Mouse (Mus musculus): ENCODE results near the gene Adam6a. TPM values are rescaled to one million over a fixed set of nuclear protein-coding genes. Genes with fewer than 3 reads are reported as not detected.
"Not testable (repeated sequence)": the region's sequence is repeated elsewhere in the genome, so short reads cannot be mapped to it uniquely, and the experiment has no call there.

Gene Adam6a
- not detected in 3 replicates for total RNA-seq (2017)

DNA sequence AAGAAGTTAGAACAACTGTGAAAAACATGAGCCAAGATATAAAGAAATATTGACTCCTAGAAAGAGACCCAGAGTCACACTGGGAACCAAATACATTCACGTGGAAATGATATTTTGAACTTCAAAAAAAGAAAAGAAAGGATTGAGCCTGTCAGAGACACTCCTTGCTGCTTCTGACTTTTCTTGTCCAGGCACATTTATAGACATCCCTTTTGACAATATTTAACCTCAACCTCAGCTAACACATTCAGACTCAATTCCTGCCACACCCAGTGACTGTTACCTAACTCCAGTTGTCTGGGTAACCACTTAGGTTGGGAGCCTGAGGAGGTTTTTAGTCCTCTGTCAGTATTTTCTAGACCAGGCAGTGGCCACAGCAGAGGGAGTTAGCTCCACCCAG is at the start of gene Adam6a:
TSS of gene Adam6a (plus strand) at position 301 of the 400 bp plus-strand sequence.
- not testable (repeated sequence) for ATAC-seq (replicated peaks; ENCODE audit: insufficient number of reproducible peaks, low FRiP score, low TSS enrichment, poor library complexity, severe bottlenecking)

DNA sequence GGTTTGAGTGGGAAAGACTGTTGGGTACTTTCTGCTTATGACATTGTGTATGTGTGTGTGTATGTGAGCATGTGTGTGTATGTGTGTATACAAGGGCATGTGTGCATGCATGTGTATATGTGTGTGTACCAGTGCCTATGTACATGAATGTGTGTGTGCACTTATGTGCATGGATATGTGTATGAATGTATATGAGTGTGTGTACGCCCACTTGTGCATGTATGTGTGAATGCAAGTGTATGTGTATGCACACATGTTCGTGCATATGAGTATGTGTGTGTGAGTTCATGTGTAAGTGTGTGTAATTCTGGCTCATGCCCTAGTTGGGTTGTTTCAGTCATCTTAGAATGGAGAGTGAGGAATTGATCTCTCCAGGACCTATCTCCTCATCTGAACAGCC is 17.8 kb upstream of the Adam6a start:
- no peak for ATAC-seq (replicated peaks; ENCODE audit: insufficient number of reproducible peaks, low FRiP score, low TSS enrichment, poor library complexity, severe bottlenecking)

DNA sequence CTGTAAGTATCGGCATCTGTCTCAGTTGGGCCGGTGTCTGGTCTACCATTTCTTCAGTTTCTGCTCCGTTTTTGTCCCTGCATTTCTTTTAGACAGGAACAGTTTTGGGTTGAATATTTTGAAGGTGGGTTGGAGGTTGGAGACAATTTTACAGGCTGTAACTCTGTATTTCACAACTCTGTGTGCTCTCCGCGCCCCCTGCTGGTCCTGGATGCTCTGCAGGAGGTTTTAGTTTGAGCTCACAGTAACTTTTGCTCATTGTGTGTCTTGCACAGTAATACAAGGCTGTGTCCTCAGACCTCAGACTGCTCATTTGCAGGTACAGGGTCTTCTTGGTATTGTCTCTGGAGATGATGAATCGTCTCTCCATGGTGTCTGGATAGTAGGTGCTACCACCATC is 34.5 kb downstream of the Adam6a start:
- no peak for ATAC-seq (replicated peaks; ENCODE audit: insufficient number of reproducible peaks, low FRiP score, low TSS enrichment, poor library complexity, severe bottlenecking)

DNA sequence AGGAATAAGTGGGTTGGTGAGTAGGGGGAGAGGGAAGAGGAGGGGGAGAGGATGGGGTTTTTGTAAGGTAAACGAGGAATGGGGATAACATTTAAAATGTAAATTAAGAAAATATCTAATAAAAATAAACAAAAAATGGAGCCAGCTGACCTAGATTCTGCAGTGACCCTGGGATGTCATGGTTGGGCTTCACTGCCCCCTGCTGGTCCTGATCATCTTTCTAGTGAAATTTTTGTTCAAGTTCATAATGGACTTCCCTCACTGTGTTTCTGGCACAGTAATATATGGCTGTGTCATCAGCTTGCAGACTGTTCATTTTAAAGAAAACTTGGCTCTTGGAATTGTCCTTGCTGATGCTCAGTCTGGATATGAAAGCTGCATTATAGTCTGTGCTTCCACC is 44.3 kb downstream of the Adam6a start:
- no peak for ATAC-seq (replicated peaks; ENCODE audit: insufficient number of reproducible peaks, low FRiP score, low TSS enrichment, poor library complexity, severe bottlenecking)

Other genes with a start within 250 kb of the Adam6a start
- gene Adam6b, start 54.4 kb upstream of the Adam6a start, total RNA-seq (2017), result 0.86 to 1.2 TPM in 2 of 3 replicates, not detected in the other